Mouse (Mus musculus): Measurements from ENCODE around the gene Mrpl49. TPM values are rescaled to one million over a fixed set of nuclear protein-coding genes. Genes with fewer than 3 reads are reported as not detected.

Gene Mrpl49
- total RNA-seq, 1 experiment, result 62.7 TPM

- TF ChIP-seq HCFC1 (IDR thresholded peaks at IDR 0.05; ENCODE audit: borderline replicate concordance, insufficient read depth, low read length), result no peak
- TF ChIP-seq CHD2 (IDR thresholded peaks at IDR 0.05; ENCODE audit: low read depth, low read length), result peak; percentile 90
- no peak for TF ChIP-seq MAFK (IDR thresholded peaks at IDR 0.05; ENCODE audit: insufficient read depth, low read depth, low read length)
- TF ChIP-seq ZNF384 (IDR thresholded peaks at IDR 0.05; ENCODE audit: low read depth, low read length), result peak; percentile 100
- DNase-seq (ENCODE audit: low read depth, low spot score), result peak; percentile 93
- peak overlapping the region; percentile 97 for H3K9ac ChIP-seq (ENCODE audit: insufficient read depth, low read depth, low read length, poor library complexity, severe bottlenecking)
- no peaks in the 10 kb centered on the region for H3K9me3 ChIP-seq (ENCODE audit: control insufficient read depth, insufficient read depth, low read depth, low read length)
- peak overlapping the region; percentile 89 to 91 for H3K4me3 ChIP-seq (ENCODE audit: insufficient read depth in 1 of 2, low read depth in 1 of 2, low read length in 2 of 2, poor library complexity in 1 of 2, severe bottlenecking in 1 of 2)
- peak overlapping the region; percentile 96 for H3K27ac ChIP-seq (ENCODE audit: insufficient read depth, low read depth, low read length, poor library complexity, severe bottlenecking)
- H3K36me3 ChIP-seq (ENCODE audit: control insufficient read depth, insufficient read depth, low read length, poor library complexity, severe bottlenecking), result peaks cover 58% of the 10 kb centered on the region
- in situ Hi-C loops (cut with MboI; ENCODE audit: low sequenced_read_pairs in 2 of 2, unreplicated experiment in 2 of 2), result no loop called here
- H3K4me1 ChIP-seq (ENCODE audit: control insufficient read depth in 2 of 2, insufficient read depth in 2 of 2, low read length in 2 of 2, poor library complexity in 1 of 2), result peaks cover 7 to 20% of the 10 kb centered on the region in 2 experiments; a peak in 3 of 4 replicates
These were observed 27.9 kb upstream of the Mrpl49 start for GRCm38 (mm10) chr19:6085417-6085879.

DNA sequence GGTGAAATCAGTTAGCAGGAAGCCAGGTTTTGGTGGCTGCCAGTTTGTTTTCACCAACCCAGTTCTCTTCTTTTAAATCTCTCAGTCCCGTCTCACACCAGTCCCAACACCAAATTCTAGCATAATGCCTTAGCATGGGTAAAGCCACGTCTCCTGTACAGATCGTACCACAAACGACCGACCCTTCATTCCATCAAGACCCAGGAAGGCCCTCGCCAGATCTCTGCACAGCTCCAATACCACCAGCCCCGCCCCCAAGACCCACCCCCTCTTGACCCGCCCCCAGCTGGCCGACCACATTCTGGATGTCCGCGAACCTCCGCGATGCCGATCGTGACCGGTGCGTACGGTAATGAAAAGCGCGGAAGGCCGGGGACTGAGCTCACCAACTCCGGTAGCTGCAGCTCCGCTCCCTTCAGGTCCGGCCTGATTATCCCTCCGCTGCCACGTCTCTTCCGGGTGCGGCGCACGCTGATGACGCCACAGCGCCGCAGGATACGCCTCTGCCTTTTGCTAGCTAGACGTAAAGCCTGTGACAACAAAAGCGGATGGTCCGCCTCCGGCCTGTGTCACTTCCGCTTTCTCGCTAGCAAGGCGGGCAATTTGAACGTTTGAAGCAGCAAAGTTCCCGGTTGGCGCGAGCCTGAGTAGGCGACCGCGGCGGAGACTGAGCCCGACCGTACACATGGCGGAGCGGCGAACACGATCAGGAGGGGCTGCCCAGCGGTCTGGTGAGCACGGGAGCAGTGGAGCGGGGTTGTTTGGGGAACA, 27.1 kb upstream of the Mrpl49 start, which contains the start of the genes Zfpl1 and Cdca5:
Gene Zfpl1, minus strand, starts transcription at position 479 of the 771 bp plus-strand sequence.
Gene Cdca5, plus strand, starts transcription at position 506 of the 771 bp plus-strand sequence.
- H3K9ac ChIP-seq (ENCODE audit: insufficient read depth, low read depth, low read length, poor library complexity, severe bottlenecking), result peak within 1 kb of the TSS; percentile 97
- H3K4me1 ChIP-seq (ENCODE audit: control insufficient read depth in 2 of 2, insufficient read depth in 2 of 2, low read length in 2 of 2, poor library complexity in 1 of 2), result peaks cover 7 to 19% of the 10 kb centered on the region in 2 experiments; a peak in 3 of 4 replicates
- no peak for TF ChIP-seq ZNF384 (IDR thresholded peaks at IDR 0.05; ENCODE audit: low read depth, low read length)
- TF ChIP-seq CHD2 (IDR thresholded peaks at IDR 0.05; ENCODE audit: low read depth, low read length), result peak; percentile 67; the same call in 1 of the 2 replicates
- peak; percentile 94 for TF ChIP-seq HCFC1 (IDR thresholded peaks at IDR 0.05; ENCODE audit: borderline replicate concordance, insufficient read depth, low read length)
- TF ChIP-seq ZC3H11A (IDR thresholded peaks at IDR 0.05; ENCODE audit: borderline replicate concordance, low read depth, low read length), result no peak
- TF ChIP-seq MAFK (IDR thresholded peaks at IDR 0.05; ENCODE audit: insufficient read depth, low read depth, low read length), result peak; percentile 48; the same call in 1 of the 2 replicates
- DNase-seq (ENCODE audit: low read depth, low spot score), result peak; percentile 96
- H3K27ac ChIP-seq (ENCODE audit: insufficient read depth, low read depth, low read length, poor library complexity, severe bottlenecking), result peak within 1 kb of the TSS; percentile 96
- H3K36me3 ChIP-seq (ENCODE audit: control insufficient read depth, insufficient read depth, low read length, poor library complexity, severe bottlenecking), result peaks cover 53% of the 10 kb centered on the region
- no peaks in the 10 kb centered on the region for H3K9me3 ChIP-seq (ENCODE audit: control insufficient read depth, insufficient read depth, low read depth, low read length)
- in situ Hi-C loops (cut with MboI; ENCODE audit: low sequenced_read_pairs in 2 of 2, unreplicated experiment in 2 of 2), result no loop called here
- peak within 1 kb of the TSS; percentile 89 to 91 for H3K4me3 ChIP-seq (ENCODE audit: insufficient read depth in 1 of 2, low read depth in 1 of 2, low read length in 2 of 2, poor library complexity in 1 of 2, severe bottlenecking in 1 of 2)

DNA sequence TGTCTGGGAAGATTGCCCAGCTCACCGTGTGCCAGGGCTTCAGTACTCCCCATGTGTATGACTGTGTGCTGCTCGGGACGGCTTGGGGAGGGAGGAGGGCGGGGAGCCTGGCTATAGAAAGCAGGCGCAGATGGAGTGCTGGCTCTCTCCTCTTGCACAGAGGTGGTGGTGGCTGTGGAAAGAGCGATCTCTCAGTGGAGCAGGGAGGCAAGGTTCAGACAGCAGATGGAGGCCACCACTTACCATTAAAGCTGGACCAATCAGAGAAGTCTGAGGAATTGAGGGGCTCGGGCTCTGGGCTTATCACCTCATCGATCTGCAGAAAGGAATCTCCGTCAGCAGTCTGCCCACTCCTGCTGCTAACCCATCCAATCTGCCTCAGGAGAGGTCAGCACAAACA, 24.6 kb upstream of the Mrpl49 start, which contains the start of gene Gm28374:
Gene Gm28374, minus strand, starts transcription at position 101 of the 400 bp plus-strand sequence.
- in situ Hi-C loops (cut with MboI; ENCODE audit: low sequenced_read_pairs in 2 of 2, unreplicated experiment in 2 of 2), result no loop called here
- Histone ChIP-seq H3K36me3 (ENCODE audit: control insufficient read depth, insufficient read depth, low read length, poor library complexity, severe bottlenecking) (peaks cover 32% of the 10 kb centered on the region), H3K9ac (ENCODE audit: insufficient read depth, low read depth, low read length, poor library complexity, severe bottlenecking) (no peak within 1 kb of the TSS), H3K27ac (ENCODE audit: insufficient read depth, low read depth, low read length, poor library complexity, severe bottlenecking) (no peak within 1 kb of the TSS), H3K4me3 (ENCODE audit: insufficient read depth in 1 of 2, low read depth in 1 of 2, low read length in 2 of 2, poor library complexity in 1 of 2, severe bottlenecking in 1 of 2) (no peak within 1 kb of the TSS), H3K4me1 (ENCODE audit: control insufficient read depth in 2 of 2, insufficient read depth in 2 of 2, low read length in 2 of 2, poor library complexity in 1 of 2) (peaks cover 5 to 9% of the 10 kb centered on the region in 2 experiments; a peak in 3 of 4 replicates), H3K9me3 (ENCODE audit: control insufficient read depth, insufficient read depth, low read depth, low read length) (no peaks in the 10 kb centered on the region)
- TF ChIP-seq ZC3H11A (IDR thresholded peaks at IDR 0.05; ENCODE audit: borderline replicate concordance, low read depth, low read length), result no peak
- TF ChIP-seq CHD2 (IDR thresholded peaks at IDR 0.05; ENCODE audit: low read depth, low read length), result no peak
- DNase-seq (ENCODE audit: low read depth, low spot score), result no peak

- TF ChIP-seq CHD2 (IDR thresholded peaks at IDR 0.05; ENCODE audit: low read depth, low read length) (no peak), ZNF384 (IDR thresholded peaks at IDR 0.05; ENCODE audit: low read depth, low read length) (no peak), MAFK (IDR thresholded peaks at IDR 0.05; ENCODE audit: insufficient read depth, low read depth, low read length) (no peak), ZC3H11A (IDR thresholded peaks at IDR 0.05; ENCODE audit: borderline replicate concordance, low read depth, low read length) (no peak), HCFC1 (IDR thresholded peaks at IDR 0.05; ENCODE audit: borderline replicate concordance, insufficient read depth, low read length) (no peak)
- in situ Hi-C loops (cut with MboI; ENCODE audit: low sequenced_read_pairs in 2 of 2, unreplicated experiment in 2 of 2), result no loop called here
- DNase-seq (ENCODE audit: low read depth, low spot score), result no peak
- Histone ChIP-seq H3K9me3 (ENCODE audit: control insufficient read depth, insufficient read depth, low read depth, low read length) (no peaks in the 10 kb centered on the region), H3K9ac (ENCODE audit: insufficient read depth, low read depth, low read length, poor library complexity, severe bottlenecking) (no peak within 1 kb of the TSS), H3K27ac (ENCODE audit: insufficient read depth, low read depth, low read length, poor library complexity, severe bottlenecking) (no peak within 1 kb of the TSS), H3K4me3 (ENCODE audit: insufficient read depth in 1 of 2, low read depth in 1 of 2, low read length in 2 of 2, poor library complexity in 1 of 2, severe bottlenecking in 1 of 2) (no peak within 1 kb of the TSS), H3K36me3 (ENCODE audit: control insufficient read depth, insufficient read depth, low read length, poor library complexity, severe bottlenecking) (peaks cover 18% of the 10 kb centered on the region), H3K4me1 (ENCODE audit: control insufficient read depth in 2 of 2, insufficient read depth in 2 of 2, low read length in 2 of 2, poor library complexity in 1 of 2) (peaks cover 1 to 5% of the 10 kb centered on the region in 2 experiments; a peak in 1 of 4 replicates)
These were observed 22.4 kb upstream of the Mrpl49 start, which contains the start of gene Tmem262 for GRCm38 (mm10) chr19:6079983-6080480. Tmem262 (plus strand) TSS chr19:6080033.
